Mouse (Mus musculus) E14TG2a.4 (cell line): ENCODE measurements at regions not wholly inside any gene's neighbourhood (a gene's known extent, or its start where the extent isn't known, plus 50 kb on each side); places are given as distances from the start of the nearest gene placed in this dataset.

Source experiments
- H3K27me3 ChIP-seq: 2 replicates; pipeline ENCODE4 v1.6.1; 2014; ENCODE audit warnings: low read length, control low read depth; ENCODE audit not compliant: insufficient read depth
- H3K36me3 ChIP-seq: 2 replicates; pipeline ENCODE4 v1.6.1; 2014; ENCODE audit warnings: low read length, control low read depth; ENCODE audit not compliant: insufficient read depth
- H3K4me1 ChIP-seq: replicated peaks from 2 replicates; pipeline ENCODE4 v1.6.1; 2014; ENCODE audit warnings: low read depth, low read length, control low read depth
- H3K4me3 ChIP-seq: replicated peaks from 2 replicates; pipeline ENCODE4 v1.5.1; 2014; ENCODE audit warnings: mild to moderate bottlenecking, low read length
- H3K9me3 ChIP-seq: 2 replicates; pipeline ENCODE4 v1.6.1; 2014; ENCODE audit warnings: low read length, control low read depth
- CTCF ChIP-seq: conservative IDR thresholded peaks from 2 replicates; pipeline ENCODE4 v1.5.1; 2014; ENCODE audit warnings: low read length
- NANOG ChIP-seq: IDR thresholded peaks from 2 replicates; pipeline ENCODE4 v1.6.1; 2014; ENCODE audit warnings: borderline replicate concordance, low read length, mixed read lengths
- POU5F1 ChIP-seq: IDR thresholded peaks from 2 replicates; pipeline ENCODE4 v1.6.1; 2014; ENCODE audit warnings: low read length, borderline replicate concordance

DNA sequence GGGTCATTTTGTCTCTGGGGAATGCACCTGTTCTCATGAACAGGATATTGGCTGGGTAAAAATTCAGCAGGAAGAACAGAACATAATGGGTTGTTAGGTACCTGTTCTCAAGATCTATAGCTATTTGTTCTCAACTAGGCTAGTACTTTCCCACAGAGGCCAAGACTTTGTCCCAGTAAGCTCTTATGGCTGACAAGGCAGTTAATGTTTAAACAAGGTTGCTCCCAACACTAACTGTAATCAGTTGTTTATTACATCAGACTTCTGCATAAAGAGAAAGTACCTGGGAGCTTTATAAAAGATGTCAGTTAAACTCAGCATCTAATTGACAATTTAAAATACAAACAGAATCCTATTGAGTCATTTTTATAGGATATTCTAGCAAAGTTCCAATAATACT, 127.6 kb upstream of the Pln start:
- no peak for TF ChIP-seq POU5F1
- no peak for TF ChIP-seq NANOG
- TF ChIP-seq CTCF = no peak
- no peaks in the 10 kb centered on the region for H3K36me3 ChIP-seq

More for the DNA sequence above, 127.6 kb upstream of the Pln start:
- Histone ChIP-seq H3K4me1 (no peaks in the 10 kb centered on the region), H3K27me3 (no peaks in the 10 kb centered on the region), H3K4me3 (no peak overlapping the region), H3K9me3 (peaks cover 49% of the 10 kb centered on the region)
